Mouse (Mus musculus): ENCODE results near the gene Elf1. TPM values are rescaled to one million over a fixed set of nuclear protein-coding genes. Genes with fewer than 3 reads are reported as not detected.

Elf1 gene
- 3.5 and 4.3 TPM in 2 replicates for polyA plus RNA-seq (2012; rRNA removed)

GRCm38 (mm10) chr14:79480624-79481338 lies at the start of gene Elf1:
Gene Elf1 (plus strand): TSS chr14:79481194.

GRCm38 (mm10) chr14:79451681-79452590 lies 29.1 kb upstream of the Elf1 start, which contains the start of gene Kbtbd6:
Gene Kbtbd6 (plus strand): TSS chr14:79451835.

GRCm38 (mm10) chr14:79481339-79482151 lies 551 bp downstream of the Elf1 start, which contains the start of gene Wbp4:
Gene Wbp4 (minus strand): TSS chr14:79481520.

GRCm38 (mm10) chr14:79587139-79587851 lies 106.3 kb downstream of the Elf1 start, which contains the start of gene Sugt1:
Gene Sugt1 (plus strand): TSS chr14:79587691.

Other genes with a start within 250 kb of the Elf1 start
- gene Zfp957, start 233.8 kb upstream of the Elf1 start, polyA plus RNA-seq (2012; rRNA removed): not detected in 2 replicates
- gene Rgcc, start 179.5 kb upstream of the Elf1 start, polyA plus RNA-seq (2012; rRNA removed): 54.2 and 106 TPM in 2 replicates
- gene Naa16, start 90.4 kb upstream of the Elf1 start, polyA plus RNA-seq (2012; rRNA removed): 0.16 and 0.79 TPM in 2 replicates
- gene Mtrf1, start 83.4 kb upstream of the Elf1 start, polyA plus RNA-seq (2012; rRNA removed): 0.17 and 0.39 TPM in 2 replicates
- gene Kbtbd7, start 54.7 kb upstream of the Elf1 start, polyA plus RNA-seq (2012; rRNA removed): 1.4 and 1.9 TPM in 2 replicates
- gene Kbtbd6, start 29.4 kb upstream of the Elf1 start, polyA plus RNA-seq (2012; rRNA removed): 0.13 and 0.22 TPM in 2 replicates
- gene Wbp4, start 326 bp downstream of the Elf1 start, polyA plus RNA-seq (2012; rRNA removed): 1.4 and 1.5 TPM in 2 replicates
- 1.4 and 2.0 TPM in 2 replicates for gene Sugt1, start 106.5 kb downstream of the Elf1 start, polyA plus RNA-seq (2012; rRNA removed)
- 0.21 TPM in 1 of 2 replicates, not detected in the other for gene Cnmd, start 181.0 kb downstream of the Elf1 start, polyA plus RNA-seq (2012; rRNA removed)